Mouse (Mus musculus): Measurements from ENCODE around the gene R3hdm2.

- TF ChIP-seq CTCF (IDR thresholded peaks at IDR 0.05; ENCODE audit: borderline replicate concordance, extremely low read depth, insufficient read depth, insufficient read length) (no peak), POLR2A (IDR thresholded peaks at IDR 0.05; ENCODE audit: borderline replicate concordance, extremely low read depth, insufficient read depth, insufficient read length, poor library complexity, severe bottlenecking) (no peak)
Measured at GRCm38 (mm10) chr10:127534929-127535384, 154.8 kb downstream of the R3hdm2 start.

All from brain, embryonic 14.5 days (tissue).